Mouse (Mus musculus) liver, embryonic 12.5 days (tissue): Measurements from ENCODE around the gene Gm960. TPM values are rescaled to one million over a fixed set of nuclear protein-coding genes. Genes with fewer than 3 reads are reported as not detected.

Experiments
- ATAC-seq: fragments of 200-750 bp; cut with Nextera tagmentation; 2 replicates; pipeline ENCODE4 v1.8.0; 2017; ENCODE audit warnings: moderate number of reproducible peaks, mild to moderate bottlenecking, moderate library complexity
- H3K27ac ChIP-seq: fragments of 300-500 bp; sonication (generic); 2 replicates; pipeline ENCODE4 v1.5.1; 2016; ENCODE audit warnings: mild to moderate bottlenecking
- H3K27me3 ChIP-seq: fragments of 300-500 bp; sonication (generic); replicated peaks from 2 replicates; pipeline ENCODE4 v1.6.1; 2016; ENCODE audit warnings: mild to moderate bottlenecking, moderate library complexity
- H3K36me3 ChIP-seq: fragments of 300-500 bp; sonication (generic); 2 replicates; pipeline ENCODE4 v1.6.1; 2016; ENCODE audit warnings: mild to moderate bottlenecking, moderate library complexity
- H3K4me1 ChIP-seq: fragments of 300-500 bp; sonication (generic); 2 replicates; pipeline ENCODE4 v1.6.1; 2016
- H3K4me2 ChIP-seq: fragments of 300-500 bp; sonication (generic); 2 replicates; pipeline ENCODE4 v1.6.1; 2016; ENCODE audit warnings: mild to moderate bottlenecking, moderate library complexity
- H3K4me3 ChIP-seq: fragments of 300-500 bp; sonication (generic); 2 replicates; pipeline ENCODE4 v1.5.1; 2016; ENCODE audit warnings: mild to moderate bottlenecking, moderate library complexity
- H3K9ac ChIP-seq: fragments of 300-500 bp; sonication (generic); 2 replicates; pipeline ENCODE4 v1.6.1; 2016; ENCODE audit warnings: mild to moderate bottlenecking, moderate library complexity
- H3K9me3 ChIP-seq: fragments of 300-500 bp; sonication (generic); replicated peaks from 2 replicates; pipeline ENCODE4 v1.6.1; 2016; ENCODE audit warnings: mild to moderate bottlenecking, moderate library complexity
- WGBS: fragments of 180-500 bp; shearing (Covaris S2); methylation state at CpG from one replicate; pipeline ENCODE4 v1.1.7; 2016; ENCODE audit not compliant: insufficient replicate concordance; 5-methylcytosine and 5-hydroxymethylcytosine counted together
- polyA plus RNA-seq: library from polyadenylated mRNA; unstranded; fragments of >200 nt; fragmentation: Nextera tagmentation; extraction: Ambion mirVana; gene quantifications from 2 replicates; pipeline ENCODE4 v1.2.1, GENCODE M21; 2016

Gm960 gene
- polyA plus RNA-seq, 1 experiment from 2014 or later: 1.1 TPM

DNA sequence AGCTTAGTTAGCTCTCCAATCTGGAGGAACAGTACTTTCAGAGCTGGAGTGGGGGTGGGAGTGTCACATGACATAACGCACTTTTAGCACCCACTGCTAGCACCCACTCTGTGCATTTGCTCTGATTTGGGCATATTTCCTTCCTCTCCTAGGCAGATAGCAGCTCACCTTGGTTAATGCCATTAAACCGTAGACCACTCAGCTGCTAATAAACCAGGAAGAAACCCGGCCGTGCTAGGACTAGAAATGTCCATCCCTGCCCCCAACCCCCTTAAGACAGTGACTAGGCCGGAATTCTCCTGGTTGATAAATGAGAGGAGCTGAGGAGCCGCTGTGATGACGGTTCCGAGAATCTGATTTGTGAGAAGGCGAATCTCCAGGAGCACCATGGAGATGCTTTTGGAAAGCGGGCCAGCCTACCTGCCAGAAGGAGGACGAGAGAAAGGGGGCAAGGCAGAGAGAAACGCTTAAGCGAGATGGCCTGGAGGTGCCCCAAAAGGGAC lies 12.7 kb upstream of the Gm960 start, which contains the start of gene Sptbn2:
TSS of gene Sptbn2 (plus strand) at position 70 of the 503 bp plus-strand sequence.
- H3K27ac ChIP-seq: no peak within 1 kb of the TSS
- H3K36me3 ChIP-seq: no peaks in the 10 kb centered on the region
- H3K4me2 ChIP-seq: peak within 1 kb of the TSS; percentile 71
- peaks cover 79% of the 10 kb centered on the region for H3K27me3 ChIP-seq
- WGBS: 20% methylated on average over 13 of the region's 13 CpGs
- H3K9ac ChIP-seq: no peak within 1 kb of the TSS
- ATAC-seq: no peak
- no peaks in the 10 kb centered on the region for H3K9me3 ChIP-seq
- H3K4me1 ChIP-seq: peaks cover 4% of the 10 kb centered on the region; the same call in 1 of the 2 replicates
- peak within 1 kb of the TSS; percentile 47 for H3K4me3 ChIP-seq

DNA sequence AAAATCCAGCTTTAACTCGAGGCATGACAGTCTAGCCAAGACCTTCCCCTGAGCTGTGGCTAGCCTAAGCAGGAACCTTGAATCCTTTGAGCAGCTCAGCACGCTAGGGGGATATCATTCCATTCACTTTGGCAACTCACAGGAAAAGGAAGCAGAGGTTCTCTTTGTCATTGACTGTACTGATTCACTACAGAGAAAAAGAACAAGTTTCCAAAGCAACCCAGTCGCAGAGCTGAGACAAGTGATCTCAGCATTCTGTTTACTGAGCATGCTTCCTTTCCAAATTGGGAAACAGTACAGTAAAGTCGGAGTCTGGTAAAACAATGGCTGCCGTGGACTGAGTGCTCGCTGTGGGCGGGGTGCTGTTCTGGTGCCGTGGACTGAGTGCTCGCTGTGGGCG lies 10.3 kb upstream of the Gm960 start:
- Histone ChIP-seq H3K4me3 (no peak overlapping the region), H3K4me2 (no peak overlapping the region), H3K9me3 (no peaks in the 10 kb centered on the region), H3K27ac (no peak overlapping the region), H3K9ac (no peak overlapping the region), H3K27me3 (peaks cover 64% of the 10 kb centered on the region), H3K4me1 (peaks cover 4% of the 10 kb centered on the region; the same call in 1 of the 2 replicates), H3K36me3 (no peaks in the 10 kb centered on the region)
- no peak for ATAC-seq
- WGBS: 64% methylated on average over 10 of the region's 10 CpGs

DNA sequence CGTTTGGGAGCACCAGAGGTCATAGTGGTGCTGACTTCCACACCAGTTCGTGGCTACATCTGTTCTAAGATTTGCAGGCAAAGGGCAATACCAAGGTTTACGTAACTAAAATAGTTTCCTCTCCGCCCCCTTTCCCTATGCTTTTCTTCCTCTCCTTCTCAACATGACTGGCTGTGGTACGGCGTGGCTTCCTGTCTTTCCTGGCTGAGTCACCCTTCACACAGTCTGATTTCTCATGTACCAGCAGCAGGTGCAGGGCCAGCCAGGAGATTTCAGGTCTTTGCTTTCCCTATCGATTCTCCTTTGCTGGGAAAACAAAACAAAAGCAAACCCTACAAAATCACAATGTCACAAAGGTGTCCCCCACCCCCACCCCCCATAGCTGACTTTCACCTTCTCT lies 2.8 kb upstream of the Gm960 start:
- WGBS: 17% methylated on average over 7 of the region's 7 CpGs
- no peaks in the 10 kb centered on the region for H3K9me3 ChIP-seq
- no peak for ATAC-seq
- peaks cover 75% of the 10 kb centered on the region for H3K27me3 ChIP-seq
- 0 out of 2 replicates have a peak, but pooled peaks cover 7% of the 10 kb centered on the region for H3K4me1 ChIP-seq
- no peak overlapping the region for H3K9ac ChIP-seq
- no peak overlapping the region for H3K27ac ChIP-seq
- no peak overlapping the region for H3K4me3 ChIP-seq
- no peak overlapping the region for H3K4me2 ChIP-seq
- H3K36me3 ChIP-seq: no peaks in the 10 kb centered on the region

DNA sequence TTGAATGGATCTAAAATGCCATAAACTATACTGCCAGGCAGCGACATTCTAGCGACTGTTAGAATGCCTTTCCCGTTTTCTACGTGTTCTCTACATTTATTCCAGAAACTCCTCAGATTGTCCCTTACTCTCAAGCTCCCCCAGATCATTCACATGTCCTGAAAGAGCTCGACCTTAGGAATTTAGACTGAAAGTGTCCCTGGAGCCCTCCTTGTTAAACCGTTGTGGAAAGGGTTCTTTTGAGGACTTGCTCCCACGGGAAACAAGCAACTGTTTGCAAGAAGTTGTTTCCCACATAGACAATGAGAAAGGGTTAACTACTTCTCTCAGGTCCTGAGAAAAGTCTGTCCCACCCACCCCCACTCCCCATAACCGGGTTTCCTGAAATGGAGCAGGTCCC lies 2.2 kb upstream of the Gm960 start:
- Histone ChIP-seq H3K4me3 (no peak overlapping the region), H3K9me3 (no peaks in the 10 kb centered on the region), H3K4me2 (no peak overlapping the region), H3K27ac (no peak overlapping the region), H3K36me3 (no peaks in the 10 kb centered on the region), H3K4me1 (0 out of 2 replicates have a peak, but pooled peaks cover 7% of the 10 kb centered on the region), H3K9ac (no peak overlapping the region), H3K27me3 (peaks cover 75% of the 10 kb centered on the region)
- 60% methylated on average over 8 of the region's 8 CpGs for WGBS
- no peak for ATAC-seq

DNA sequence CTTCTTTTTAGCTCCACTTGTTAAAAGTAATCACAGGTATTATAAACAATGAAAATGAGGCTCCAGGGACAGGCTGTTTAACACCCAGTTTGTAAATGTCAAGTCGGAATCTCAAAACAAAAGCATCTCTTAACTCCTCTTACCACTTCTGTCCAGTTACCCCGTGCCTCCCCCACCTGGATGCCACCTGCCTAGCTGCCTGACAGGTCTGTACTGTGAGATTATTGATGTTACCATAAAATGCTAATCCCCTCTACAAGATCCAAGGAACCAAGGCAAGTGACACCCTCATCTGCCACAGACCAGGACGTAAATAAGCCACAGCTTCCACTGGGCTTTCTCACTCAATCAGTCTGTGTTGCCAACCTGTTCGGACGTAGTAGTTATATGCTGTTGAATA lies 1.4 kb upstream of the Gm960 start:
- no peak for ATAC-seq
- Histone ChIP-seq H3K36me3 (no peaks in the 10 kb centered on the region), H3K9me3 (no peaks in the 10 kb centered on the region), H3K4me3 (no peak overlapping the region), H3K27me3 (peaks cover 74% of the 10 kb centered on the region), H3K9ac (no peak overlapping the region), H3K4me1 (0 out of 2 replicates have a peak, but pooled peaks cover 7% of the 10 kb centered on the region), H3K27ac (no peak overlapping the region), H3K4me2 (no peak overlapping the region)
- 59% methylated on average over 5 of the region's 5 CpGs for WGBS

DNA sequence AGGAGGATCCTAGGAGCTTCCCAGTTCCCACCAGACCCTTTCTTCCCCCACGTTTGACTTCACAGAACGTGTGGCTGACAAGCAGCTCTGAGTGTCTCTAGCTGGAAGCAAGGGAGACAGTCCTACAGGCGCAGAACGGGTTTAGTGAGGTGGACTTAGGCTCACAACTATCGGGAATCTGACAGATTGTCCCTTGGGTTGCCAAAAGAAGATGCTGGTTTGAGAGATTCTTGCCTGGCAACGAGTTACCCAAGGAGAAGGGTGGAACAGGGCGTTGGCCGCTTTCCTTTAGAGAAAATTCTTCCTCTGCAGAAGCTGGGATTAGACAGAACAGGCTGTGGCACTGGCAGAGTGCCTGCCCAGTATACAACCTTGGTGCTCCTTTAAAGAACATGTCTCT lies 388 bp upstream of the Gm960 start:
- no peaks in the 10 kb centered on the region for H3K9me3 ChIP-seq
- 31% methylated on average over 8 of the region's 8 CpGs for WGBS
- H3K4me3 ChIP-seq: no peak overlapping the region
- ATAC-seq: no peak
- H3K4me2 ChIP-seq: no peak overlapping the region
- H3K9ac ChIP-seq: no peak overlapping the region
- H3K36me3 ChIP-seq: no peaks in the 10 kb centered on the region
- no peak overlapping the region for H3K27ac ChIP-seq
- 0 out of 2 replicates have a peak, but pooled peaks cover 7% of the 10 kb centered on the region for H3K4me1 ChIP-seq
- H3K27me3 ChIP-seq: peaks cover 79% of the 10 kb centered on the region

DNA sequence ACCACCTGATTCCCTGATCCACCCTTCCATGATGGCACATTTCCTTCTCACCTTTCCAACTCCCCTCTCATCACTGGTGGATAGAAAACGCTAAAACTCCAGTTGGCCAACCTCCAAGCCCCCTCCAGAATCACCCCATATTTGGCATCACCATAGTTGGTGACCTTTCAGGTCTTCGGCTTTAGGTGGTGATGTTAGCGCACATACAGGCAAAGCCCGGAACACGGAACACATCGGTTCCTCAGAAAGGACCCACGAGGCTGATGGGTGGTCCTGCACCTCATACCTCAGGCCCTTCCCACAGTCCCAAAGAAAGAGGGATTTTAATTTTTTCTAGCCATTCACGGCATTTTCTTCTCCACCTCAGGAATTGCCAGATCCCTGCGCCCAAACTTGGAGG lies 747 bp downstream of the Gm960 start:
- WGBS: 60% methylated on average over 9 of the region's 9 CpGs
- H3K4me3 ChIP-seq: no peak overlapping the region; the same call in 1 of the 2 replicates
- H3K4me2 ChIP-seq: peak overlapping the region; percentile 67
- no peak overlapping the region for H3K9ac ChIP-seq
- ATAC-seq: no peak
- H3K4me1 ChIP-seq: 0 out of 2 replicates have a peak, but pooled peaks cover 7% of the 10 kb centered on the region
- peaks cover 78% of the 10 kb centered on the region for H3K27me3 ChIP-seq
- no peaks in the 10 kb centered on the region for H3K9me3 ChIP-seq
- no peaks in the 10 kb centered on the region for H3K36me3 ChIP-seq
- no peak overlapping the region for H3K27ac ChIP-seq

DNA sequence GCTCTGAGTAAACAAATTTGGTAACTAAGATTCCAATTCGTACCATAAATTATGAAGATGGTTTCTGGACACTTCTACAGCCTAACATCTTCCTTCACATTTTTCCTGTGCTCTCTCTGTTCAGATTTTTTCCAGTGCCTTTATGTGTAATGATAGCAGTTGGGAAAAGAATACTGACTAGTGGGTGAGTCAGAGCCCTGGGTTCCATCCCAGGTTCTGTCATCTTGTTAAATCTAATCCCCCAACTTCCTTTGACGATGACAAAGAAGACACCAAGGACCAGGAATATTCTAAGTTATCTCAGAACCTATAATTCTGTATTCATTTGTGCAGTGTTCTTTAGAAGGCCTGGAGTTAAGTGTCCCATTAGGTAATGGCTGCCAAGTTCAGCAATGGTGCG lies 1.3 kb downstream of the Gm960 start:
- Histone ChIP-seq H3K4me2 (no peak overlapping the region), H3K9me3 (no peaks in the 10 kb centered on the region), H3K4me1 (0 out of 2 replicates have a peak, but pooled peaks cover 7% of the 10 kb centered on the region), H3K27ac (no peak overlapping the region), H3K36me3 (no peaks in the 10 kb centered on the region), H3K27me3 (peaks cover 74% of the 10 kb centered on the region), H3K4me3 (no peak overlapping the region), H3K9ac (no peak overlapping the region)
- WGBS: 64% methylated on average over 3 of the region's 3 CpGs
- no peak for ATAC-seq

DNA sequence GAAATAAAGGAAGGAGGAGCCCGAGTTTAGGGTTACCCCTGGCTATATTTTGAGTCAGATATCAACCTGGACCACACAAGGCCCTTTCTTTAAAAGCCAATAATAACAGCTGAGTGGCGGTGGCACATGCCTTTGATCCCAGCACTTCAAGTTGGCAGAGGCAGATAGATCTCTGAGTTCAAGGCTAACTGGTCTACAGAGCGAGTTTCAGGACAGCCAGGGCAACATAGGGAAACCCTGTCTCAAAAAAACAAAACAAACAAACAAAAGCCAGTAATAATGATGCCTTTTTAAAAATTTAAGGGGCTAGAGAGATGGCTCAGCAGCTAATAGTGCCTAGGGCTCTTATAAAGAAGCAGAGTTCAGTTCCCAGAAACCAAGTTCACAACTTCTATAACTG lies 4.1 kb downstream of the Gm960 start:
- H3K9me3 ChIP-seq: no peaks in the 10 kb centered on the region
- no peak overlapping the region for H3K4me3 ChIP-seq
- no peak overlapping the region for H3K27ac ChIP-seq
- H3K36me3 ChIP-seq: no peaks in the 10 kb centered on the region
- WGBS: 43% methylated on average over 3 of the region's 3 CpGs
- no peak overlapping the region for H3K4me2 ChIP-seq
- ATAC-seq: no peak
- H3K27me3 ChIP-seq: peaks cover 56% of the 10 kb centered on the region
- H3K9ac ChIP-seq: no peak overlapping the region
- 0 out of 2 replicates have a peak, but pooled peaks cover 5% of the 10 kb centered on the region for H3K4me1 ChIP-seq

DNA sequence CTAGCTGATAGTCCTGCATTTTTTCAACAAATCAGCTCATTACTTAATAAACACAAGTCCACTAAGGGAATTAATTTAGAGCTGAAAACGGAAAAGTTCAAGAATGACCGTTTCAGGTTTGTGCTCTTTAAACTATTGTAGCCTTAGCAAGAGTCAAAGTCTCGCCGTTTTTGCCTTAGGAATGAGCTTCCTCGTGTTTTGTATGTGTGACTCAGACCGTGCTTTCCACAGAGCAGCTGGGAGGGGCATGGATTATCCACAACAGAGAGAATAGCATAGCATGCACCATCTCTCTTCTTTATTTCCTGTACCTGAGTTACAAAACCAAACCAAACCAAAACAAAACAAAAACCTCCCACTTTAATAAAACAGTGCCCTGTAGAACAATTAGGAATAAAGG lies 26.1 kb downstream of the Gm960 start:
- H3K36me3 ChIP-seq: no peaks in the 10 kb centered on the region
- H3K27me3 ChIP-seq: no peaks in the 10 kb centered on the region; the same call in none of the 2 replicates
- 54% methylated on average over 6 of the region's 6 CpGs for WGBS
- H3K4me1 ChIP-seq: no peaks in the 10 kb centered on the region
- H3K27ac ChIP-seq: no peak overlapping the region
- no peaks in the 10 kb centered on the region for H3K9me3 ChIP-seq
- no peak for ATAC-seq
- H3K4me2 ChIP-seq: no peak overlapping the region
- H3K4me3 ChIP-seq: no peak overlapping the region
- H3K9ac ChIP-seq: no peak overlapping the region

DNA sequence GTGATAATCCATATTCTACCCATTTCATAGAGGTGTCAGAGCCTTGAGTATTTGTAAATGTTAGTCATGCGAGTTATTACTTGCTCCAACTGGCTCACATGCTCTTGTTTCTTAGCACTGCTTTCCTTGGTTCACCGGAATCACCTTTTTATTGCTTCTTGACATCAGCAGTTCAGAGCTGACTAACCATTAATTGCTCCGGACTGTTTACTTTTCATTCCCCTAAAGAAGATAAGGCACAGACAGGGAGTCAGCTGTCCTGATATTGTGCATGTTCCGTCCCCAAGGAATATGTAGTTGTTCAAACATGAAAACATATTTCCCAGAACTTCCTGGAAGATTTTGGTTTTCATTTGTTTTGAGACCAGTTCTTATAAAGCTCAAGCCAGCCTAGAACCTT lies 27.7 kb downstream of the Gm960 start:
- H3K4me1 ChIP-seq: no peaks in the 10 kb centered on the region
- no peaks in the 10 kb centered on the region for H3K9me3 ChIP-seq
- H3K36me3 ChIP-seq: no peaks in the 10 kb centered on the region
- H3K9ac ChIP-seq: no peak overlapping the region
- no peak overlapping the region for H3K4me2 ChIP-seq
- H3K27ac ChIP-seq: no peak overlapping the region
- peaks cover 11% of the 10 kb centered on the region for H3K27me3 ChIP-seq
- ATAC-seq: no peak
- no peak overlapping the region for H3K4me3 ChIP-seq
- WGBS: 54% methylated on average over 4 of the region's 4 CpGs

DNA sequence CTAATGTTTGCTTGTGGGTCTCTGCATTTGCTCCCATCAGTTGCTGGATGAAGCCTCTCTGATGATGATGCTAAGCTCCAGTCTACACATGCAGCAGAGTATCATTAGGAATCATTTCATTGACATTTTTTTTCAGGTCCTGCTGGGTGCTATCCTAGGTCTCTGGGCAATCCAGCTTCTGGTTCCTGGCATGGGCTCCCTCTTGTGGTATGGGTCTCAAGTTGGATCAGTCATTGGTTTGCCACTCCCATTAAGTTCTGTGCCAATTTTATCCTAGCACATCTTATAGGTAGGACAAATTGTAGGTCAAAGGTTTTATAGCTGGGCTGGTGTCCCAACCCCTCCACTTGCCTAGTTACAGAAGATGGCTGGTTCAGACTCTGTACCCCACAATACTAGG lies 31.7 kb downstream of the Gm960 start:
- Histone ChIP-seq H3K4me1 (no peaks in the 10 kb centered on the region), H3K36me3 (no peaks in the 10 kb centered on the region), H3K27me3 (peaks cover 11% of the 10 kb centered on the region; the same call in 1 of the 2 replicates), H3K9ac (no peak overlapping the region), H3K27ac (no peak overlapping the region), H3K4me3 (no peak overlapping the region), H3K9me3 (no peaks in the 10 kb centered on the region), H3K4me2 (no peak overlapping the region)
- no peak for ATAC-seq

DNA sequence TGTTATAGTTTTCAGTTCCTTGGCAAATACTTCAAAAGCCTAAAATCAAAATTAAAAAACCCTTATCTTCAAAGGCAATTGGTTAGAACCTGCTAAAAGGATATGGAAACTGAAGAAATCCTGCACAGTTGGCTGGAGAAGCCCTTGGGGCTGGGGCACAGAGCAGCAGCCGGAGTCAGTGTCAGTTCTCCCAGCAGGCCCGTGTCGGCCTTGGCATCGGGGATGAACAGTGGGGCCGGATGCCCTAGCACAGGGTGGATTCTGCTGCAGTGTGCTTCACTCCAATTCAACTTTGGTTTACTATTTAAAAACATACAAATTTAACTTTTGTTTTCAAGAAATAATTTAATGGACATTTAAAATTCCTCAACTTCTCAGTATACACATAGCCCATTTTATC lies 40.3 kb downstream of the Gm960 start:
- Histone ChIP-seq H3K27ac (no peak overlapping the region), H3K4me3 (no peak overlapping the region), H3K9ac (no peak overlapping the region), H3K4me1 (no peaks in the 10 kb centered on the region), H3K27me3 (peaks cover 7% of the 10 kb centered on the region; the same call in 1 of the 2 replicates), H3K36me3 (no peaks in the 10 kb centered on the region), H3K9me3 (no peaks in the 10 kb centered on the region), H3K4me2 (no peak overlapping the region)
- WGBS: 72% methylated on average over 5 of the region's 5 CpGs
- no peak for ATAC-seq
